Mouse (Mus musculus): ENCODE data around the gene Pcnp.

Gene Pcnp

DNA sequence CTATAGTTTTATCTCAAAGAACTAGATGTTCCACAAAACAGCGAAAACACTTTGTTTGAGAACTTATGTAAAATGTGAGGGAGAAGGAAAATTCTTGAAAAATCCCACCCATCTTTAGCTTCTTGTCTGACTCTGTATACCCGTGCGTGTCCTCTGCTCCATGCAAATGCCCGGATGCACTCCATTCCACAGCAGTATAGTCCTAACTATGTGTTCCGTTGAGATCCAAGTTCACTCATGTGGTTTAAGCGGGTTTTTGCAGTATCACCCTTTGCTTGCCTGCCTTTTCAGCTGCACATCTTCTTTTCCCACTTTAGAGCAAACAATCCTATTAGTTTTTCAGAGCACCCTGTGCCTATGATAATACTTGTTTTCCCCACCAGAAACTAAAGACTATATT lies 7.0 kb upstream of the Pcnp start:
- DNase-seq (ENCODE audit: low spot score in 2 of 2), result no peak

DNA sequence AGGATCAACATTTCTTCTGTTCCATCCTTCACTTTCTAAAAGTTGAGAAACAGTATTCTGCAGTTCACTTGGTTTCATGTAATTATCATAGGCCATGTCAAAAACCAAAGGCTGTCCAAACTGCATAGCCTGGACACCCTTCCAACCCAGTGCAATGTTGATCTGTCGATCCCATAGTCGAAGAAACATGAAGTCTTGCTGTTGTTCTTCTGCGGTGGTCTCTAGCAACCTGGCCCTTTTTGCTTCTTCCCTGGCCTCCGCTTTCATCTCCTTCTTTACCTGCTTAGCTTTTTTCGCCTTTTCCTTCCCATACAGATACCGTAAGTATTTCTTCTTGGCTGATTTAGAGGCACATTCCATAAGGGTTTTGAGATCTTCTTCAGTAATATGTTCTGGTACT lies 5.0 kb upstream of the Pcnp start:
- DNase-seq (ENCODE audit: low spot score in 2 of 2), result no peak

DNA sequence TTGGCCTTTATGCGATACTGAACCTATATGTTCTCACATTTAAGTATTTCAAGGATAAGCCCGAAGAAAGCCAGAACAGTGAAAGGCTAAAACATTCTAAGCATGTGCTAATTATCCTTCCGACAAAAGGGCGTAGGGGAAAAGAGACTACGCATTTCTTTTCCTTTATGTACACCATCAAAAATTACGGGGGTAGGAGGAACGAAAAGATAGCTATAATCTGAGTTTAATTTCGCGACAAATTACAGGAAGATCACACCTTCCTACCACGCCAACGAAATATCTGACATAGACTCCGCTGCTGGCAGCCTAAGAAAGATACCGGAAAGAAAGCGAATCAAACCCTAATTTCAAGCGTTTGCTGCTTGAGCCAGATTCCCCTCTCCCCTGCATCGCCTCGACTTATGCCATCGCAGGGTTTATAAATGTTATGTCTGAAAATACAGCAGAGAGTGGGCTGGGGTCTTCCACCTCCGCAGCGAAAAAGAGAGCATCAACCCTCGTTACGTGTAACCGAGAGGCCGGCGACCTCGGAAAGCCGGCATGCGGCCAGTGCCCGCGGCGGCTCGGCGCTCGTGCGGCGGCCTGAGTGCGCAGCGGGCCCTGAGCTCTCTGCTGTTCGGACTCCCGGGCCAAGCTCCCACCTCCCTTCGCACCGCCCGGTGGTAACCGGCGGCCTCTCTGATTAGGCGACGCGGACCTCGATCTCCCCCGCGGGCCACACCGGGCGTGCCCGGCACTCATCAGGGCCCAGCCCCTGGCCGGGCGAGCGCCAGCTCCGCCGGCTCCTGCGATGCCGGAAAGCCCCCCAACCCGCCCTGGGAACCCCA lies 602 bp downstream of the Pcnp start:
- no peak for DNase-seq (ENCODE audit: low spot score in 2 of 2)

DNA sequence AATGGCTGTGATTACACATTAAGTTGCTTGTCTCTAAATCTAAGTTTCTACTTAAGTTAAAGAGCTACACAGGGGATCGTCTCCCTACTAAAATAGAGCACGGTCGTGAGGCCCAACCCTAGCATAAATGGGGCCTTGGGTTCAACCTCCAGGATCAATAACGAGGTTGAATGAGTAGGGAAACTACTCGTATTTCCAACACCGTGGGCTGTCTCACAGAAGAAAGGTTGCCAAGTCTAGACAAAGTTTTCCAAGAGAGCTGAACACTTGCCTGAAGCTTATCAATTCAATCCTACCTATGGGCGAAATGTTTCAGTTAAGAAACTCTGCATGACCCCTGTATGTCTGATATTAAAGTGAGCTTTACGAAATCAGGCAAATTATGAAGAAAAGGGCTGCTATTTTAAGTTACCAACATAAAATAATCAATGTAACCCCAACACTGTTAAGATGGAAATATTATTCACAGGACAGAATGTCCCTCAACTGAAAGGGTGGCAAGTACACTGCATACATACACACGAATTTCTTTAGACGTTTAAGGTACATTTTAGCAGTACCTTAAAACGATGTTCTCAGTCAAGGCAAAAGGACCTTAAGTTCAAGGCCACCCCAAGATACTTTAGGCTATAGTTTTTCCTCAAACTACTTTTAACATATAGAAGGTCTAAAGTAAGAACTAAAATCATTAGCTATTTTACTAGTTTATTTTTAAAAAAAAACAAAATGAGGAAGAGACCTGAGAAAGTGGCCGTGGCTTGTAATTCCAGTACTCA lies 1.5 kb downstream of the Pcnp start:
- no peak for DNase-seq (ENCODE audit: low spot score in 2 of 2)

- DNase-seq (ENCODE audit: low spot score in 2 of 2), result no peak
Observed at GRCm38 (mm10) chr16:56019660-56020059, 9.9 kb downstream of the Pcnp start.

GRCm38 (mm10) chr16:56014076-56014475 lies 15.5 kb downstream of the Pcnp start:
- DNase-seq (ENCODE audit: low spot score in 2 of 2), result no peak

DNA sequence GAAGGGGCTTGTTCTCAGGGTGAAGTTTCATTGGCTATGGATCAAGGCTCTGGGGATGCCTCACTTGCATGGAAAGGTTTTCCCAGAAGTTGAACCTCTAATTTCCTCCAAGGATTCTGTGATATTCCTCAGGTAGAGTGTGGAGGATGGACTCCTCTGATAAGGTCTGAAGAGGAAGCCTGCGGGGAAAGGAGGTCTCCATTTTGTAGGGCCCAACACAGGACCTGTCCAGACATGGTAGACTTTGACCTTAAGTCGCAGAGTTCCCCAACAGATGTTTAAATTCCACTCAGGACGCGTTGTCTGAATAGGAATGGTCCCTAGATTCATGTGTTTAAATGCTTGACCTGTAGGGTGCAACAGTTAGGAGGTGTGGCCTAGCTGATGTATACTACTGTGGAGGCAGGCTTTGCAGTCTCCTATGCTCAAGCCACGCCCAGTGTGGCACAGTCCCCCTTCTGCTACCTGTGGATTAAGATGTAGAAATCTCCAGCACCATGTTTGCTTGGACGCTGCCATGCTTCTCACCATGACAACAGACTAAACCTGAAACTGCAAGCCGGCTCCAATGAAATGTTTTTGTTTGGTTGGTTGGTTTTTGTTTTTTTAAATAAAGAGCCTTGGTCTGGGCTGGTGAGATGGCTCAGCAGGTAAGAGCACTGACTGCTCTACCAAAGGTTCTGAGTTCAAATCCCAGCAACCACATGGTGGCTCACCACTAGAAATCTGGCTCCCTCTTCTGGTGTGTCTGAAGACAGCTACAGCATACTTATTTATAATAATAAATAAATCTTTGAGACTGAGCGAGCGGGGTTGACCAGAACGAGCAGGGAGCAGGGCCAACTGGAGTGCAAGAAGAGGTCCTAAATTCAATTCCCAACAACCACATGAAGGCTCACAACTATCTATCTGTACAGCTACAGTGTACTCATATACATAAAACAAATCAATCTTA lies 16.5 kb downstream of the Pcnp start:
- no peak for DNase-seq (ENCODE audit: low spot score in 2 of 2)

DNA sequence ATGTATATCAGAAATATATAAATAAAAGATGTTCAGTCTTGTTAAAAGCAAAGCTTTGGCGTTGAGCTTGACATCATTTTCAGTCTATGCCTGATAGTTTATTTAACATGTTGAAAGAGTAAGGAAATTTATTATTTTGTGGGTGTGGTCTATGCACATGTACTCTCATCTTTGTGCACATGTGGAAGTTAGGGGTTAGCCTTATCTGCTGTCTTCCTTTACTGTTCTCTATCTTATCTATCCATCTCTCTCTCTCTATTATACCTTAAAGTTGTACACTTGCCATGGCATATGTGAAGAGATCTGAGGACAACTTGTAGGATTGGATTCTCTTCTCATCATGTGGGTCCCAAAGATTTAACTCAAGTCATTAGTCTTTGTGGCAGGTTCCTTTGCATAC lies 20.7 kb downstream of the Pcnp start:
- DNase-seq (ENCODE audit: low spot score in 2 of 2), result no peak

GRCm38 (mm10) chr16:56006798-56007197 lies 22.7 kb downstream of the Pcnp start:
- DNase-seq (ENCODE audit: low spot score in 2 of 2), result no peak

DNA sequence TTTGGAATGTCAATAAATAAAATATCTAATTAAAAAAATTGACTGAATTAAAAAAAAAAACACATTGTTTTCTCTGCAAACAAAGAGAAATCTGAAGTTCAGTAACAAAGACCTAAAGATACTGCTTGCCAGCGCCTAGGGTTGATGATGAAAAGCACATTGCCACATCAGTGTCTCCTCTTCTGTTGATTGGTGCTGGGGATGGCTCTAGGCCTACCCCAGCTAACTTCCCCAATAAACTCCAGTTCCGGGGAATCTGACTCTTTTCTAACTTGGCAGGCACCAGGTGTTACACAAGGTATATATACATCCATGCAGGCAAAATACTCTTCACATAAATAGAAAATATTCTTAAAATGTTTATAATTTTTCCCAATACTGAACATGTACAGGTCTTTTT lies 35.3 kb downstream of the Pcnp start:
- no peak for DNase-seq (ENCODE audit: low spot score in 2 of 2)

DNA sequence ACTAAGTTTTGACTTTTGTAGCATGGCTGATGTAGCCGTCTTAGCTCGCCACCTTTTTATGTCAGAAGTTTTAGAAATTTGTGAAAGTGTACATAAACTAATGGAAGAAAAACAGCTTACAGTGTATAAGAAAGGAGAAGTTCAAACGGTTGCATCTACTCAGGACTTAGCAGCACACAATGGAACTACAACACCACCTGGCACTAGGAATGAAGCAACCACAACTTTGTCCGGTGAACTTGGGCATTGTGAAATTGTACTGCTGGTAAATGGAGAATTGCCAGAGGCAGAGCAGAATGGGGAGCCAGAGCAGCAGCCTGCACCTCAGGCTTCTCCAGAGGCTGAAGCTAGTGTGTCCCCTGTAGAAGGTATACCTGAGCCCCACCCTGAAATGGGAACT lies 39.2 kb downstream of the Pcnp start:
- no peak for DNase-seq (ENCODE audit: low spot score in 2 of 2)

DNA sequence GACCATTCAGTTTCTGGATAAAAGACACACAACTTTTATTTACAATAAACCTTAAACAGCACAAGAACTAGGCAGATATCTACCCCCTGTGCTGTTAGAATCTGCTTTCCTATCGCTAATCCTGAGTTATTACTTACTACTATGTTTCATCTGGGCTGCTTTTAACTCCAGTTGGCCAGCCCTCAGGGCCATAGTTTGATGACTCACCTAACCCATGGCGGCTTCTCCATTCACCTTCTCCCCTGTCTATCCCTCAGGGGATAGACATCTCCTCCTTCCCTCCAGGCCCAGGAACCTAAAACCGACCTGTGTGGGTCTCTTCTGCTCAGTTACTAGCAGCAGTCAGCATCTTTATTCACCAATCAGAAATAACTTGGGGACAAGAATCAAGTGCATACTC lies 43.5 kb downstream of the Pcnp start:
- no peak for DNase-seq (ENCODE audit: low spot score in 2 of 2)

DNA sequence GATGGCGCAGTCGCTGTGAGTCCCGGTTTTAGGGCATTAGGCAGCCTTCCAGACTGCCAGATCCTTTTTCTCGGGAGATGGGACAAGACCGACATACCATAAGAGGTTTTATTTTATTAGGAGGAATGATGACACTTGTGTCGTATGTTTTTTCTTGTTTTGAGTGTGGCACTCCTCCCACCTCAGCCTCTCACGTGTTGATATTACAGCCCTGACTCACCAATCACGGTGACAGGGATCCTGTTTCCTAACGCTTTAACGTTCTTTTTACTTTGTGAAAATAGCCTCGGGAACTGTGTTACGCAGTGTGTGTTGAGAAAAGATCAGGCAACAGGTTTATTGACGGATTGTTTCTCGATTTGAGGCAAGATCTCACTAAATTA lies 54.6 kb downstream of the Pcnp start:
- DNase-seq (ENCODE audit: low spot score in 2 of 2), result peak in 1 of 2 experiments; percentile 17

- peak; percentile 89 to 94 for DNase-seq (ENCODE audit: low spot score in 2 of 2)
Observed at GRCm38 (mm10) chr16:55974256-55974902, 55.2 kb downstream of the Pcnp start.

- DNase-seq (ENCODE audit: low spot score in 2 of 2), result peak; percentile 99 to 100
Observed at GRCm38 (mm10) chr16:55973431-55974255, 55.9 kb downstream of the Pcnp start, which contains the start of gene Zbtb11. TSS of gene Zbtb11 (plus strand) at chr16:55973883.

GRCm38 (mm10) chr16:55972626-55973201 lies 56.8 kb downstream of the Pcnp start:
- no peak for DNase-seq (ENCODE audit: low spot score in 2 of 2)

GRCm38 (mm10) chr16:55971735-55972615 lies 57.6 kb downstream of the Pcnp start:
- DNase-seq (ENCODE audit: low spot score in 2 of 2), result no peak

- DNase-seq (ENCODE audit: low spot score in 2 of 2), result peak in 1 of 2 experiments; percentile 32
Observed at GRCm38 (mm10) chr16:55970416-55970815, 59.1 kb downstream of the Pcnp start.

- peak; percentile 45 to 70 for DNase-seq (ENCODE audit: low spot score in 2 of 2)
Observed at GRCm38 (mm10) chr16:55969147-55969546, 60.4 kb downstream of the Pcnp start.
